In the genomic region with DNA sequence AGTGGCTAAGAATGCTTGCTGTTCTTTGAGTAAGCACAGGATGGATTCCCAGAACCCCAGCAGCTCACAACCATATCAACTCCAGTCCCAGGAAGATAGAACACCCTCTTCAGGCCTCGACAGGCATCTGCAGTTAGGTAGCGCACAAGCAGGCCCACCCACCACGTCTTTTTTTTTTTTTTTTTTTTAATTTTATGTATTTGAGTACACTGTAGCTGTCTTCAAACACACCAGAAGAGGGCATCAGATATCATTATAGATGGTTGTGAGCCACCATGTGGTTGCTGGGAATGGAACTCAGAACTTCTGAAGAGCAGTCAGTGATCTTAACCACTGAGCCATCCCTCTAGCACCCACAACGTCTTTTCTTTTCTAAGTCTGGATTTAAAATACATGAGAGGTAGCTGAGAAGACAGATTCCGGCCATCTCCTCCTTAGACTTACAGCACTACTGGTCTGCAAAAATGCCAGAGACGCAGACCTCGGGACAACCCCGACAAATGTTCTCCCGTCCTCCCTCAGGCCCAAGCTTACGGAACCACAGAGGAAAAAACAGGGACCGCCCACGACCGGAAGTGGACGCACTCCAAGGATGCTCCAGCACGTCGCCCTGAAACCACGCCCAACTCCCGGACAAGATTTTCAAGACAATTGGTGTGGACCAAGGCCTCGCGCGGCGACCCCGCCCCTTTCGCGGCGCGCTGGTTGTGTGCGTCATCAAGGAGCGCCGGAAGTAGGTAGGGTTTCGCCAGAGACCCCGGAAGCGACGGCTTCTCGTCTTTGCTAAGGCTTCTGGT, we compare ENCODE assay signal across 8 mouse cellular contexts. TPM values are rescaled to one million over a fixed set of nuclear protein-coding genes. Genes with fewer than 3 reads are reported as not detected.
A peak's percentile ranks its signal among the peaks of the same experiment; 100 is the strongest.
DNase-seq lines count a peak whose midpoint lies in the region; ATAC-seq and TF ChIP-seq lines count a peak whose summit lies in the region.

A gene (plus strand): TSS at position 714 of the 797 bp plus-strand sequence.

- TF ChIP-seq CTCF in kidney, postnatal 0 days (IDR thresholded peaks at IDR 0.05; ENCODE audit: low read depth), result no peak

- peak within 1 kb of the TSS; percentile 78 for H3K9ac ChIP-seq in heart, embryonic 12.5 days
- H3K9ac ChIP-seq in kidney, postnatal 0 days (ENCODE audit: low read depth, low read length), result peak within 1 kb of the TSS; percentile 69
- peak within 1 kb of the TSS; percentile 67 for H3K9ac ChIP-seq in liver, embryonic 11.5 days (ENCODE audit: low read depth, low read length)
- peak within 1 kb of the TSS; percentile 47; the same call in 1 of the 2 replicates for H3K9ac ChIP-seq in stomach, embryonic 14.5 days (replicated peaks; ENCODE audit: low read depth, low read length)

- H3K27ac ChIP-seq in heart, embryonic 12.5 days (ENCODE audit: poor library complexity, severe bottlenecking), result peak within 1 kb of the TSS; percentile 58
- peak within 1 kb of the TSS; percentile 65; the same call in 1 of the 2 replicates for H3K27ac ChIP-seq in kidney, postnatal 0 days
- peak within 1 kb of the TSS; percentile 17; the same call in 1 of the 2 replicates for H3K27ac ChIP-seq in liver, embryonic 11.5 days (ENCODE audit: low read depth, low read length)
- H3K27ac ChIP-seq in stomach, embryonic 14.5 days (ENCODE audit: low read length), result peak within 1 kb of the TSS; percentile 61; the same call in 1 of the 2 replicates

- peak; percentile 98 for DNase-seq in CD4-positive helper T cell, adult 2 months (ENCODE audit: low read depth, low spot score)
- DNase-seq in brain, embryonic 18.5 days (ENCODE audit: low read depth, low spot score), result peak; percentile 95
- peak; percentile 99 for DNase-seq in kidney, postnatal 0 days (ENCODE audit: low spot score)
- peak; percentile 99 for DNase-seq in liver, embryonic 11.5 days (ENCODE audit: low spot score)
- DNase-seq in naive thymus-derived CD4-positive, alpha-beta T cell, adult 2 months (ENCODE audit: low read depth), result peak; percentile 98

- 3% methylated on average over 35 of the region's 35 CpGs for WGBS in heart, embryonic 12.5 days
- 2% methylated on average over 35 of the region's 35 CpGs for WGBS in kidney, postnatal 0 days
- 2% methylated on average over 35 of the region's 35 CpGs for WGBS in liver, embryonic 11.5 days
- 2% methylated on average over 35 of the region's 35 CpGs for WGBS in stomach, embryonic 14.5 days

- peak within 1 kb of the TSS; percentile 90 for H3K4me2 ChIP-seq in heart, embryonic 12.5 days
- H3K4me2 ChIP-seq in kidney, postnatal 0 days (ENCODE audit: low read length), result peak within 1 kb of the TSS; percentile 85
- peak within 1 kb of the TSS; percentile 74 for H3K4me2 ChIP-seq in liver, embryonic 11.5 days
- H3K4me2 ChIP-seq in stomach, embryonic 14.5 days (replicated peaks; ENCODE audit: low read depth, low read length), result peak within 1 kb of the TSS; percentile 66

- peak within 1 kb of the TSS; percentile 91 for H3K4me3 ChIP-seq in heart, embryonic 12.5 days
- peak within 1 kb of the TSS; percentile 78 for H3K4me3 ChIP-seq in kidney, postnatal 0 days (replicated peaks; ENCODE audit: low read depth, low read length)
- H3K4me3 ChIP-seq in liver, embryonic 11.5 days (ENCODE audit: low read depth, low read length), result peak within 1 kb of the TSS; percentile 82
- H3K4me3 ChIP-seq in stomach, embryonic 14.5 days (ENCODE audit: low read depth, low read length), result peak within 1 kb of the TSS; percentile 59

- H3K36me3 ChIP-seq in heart, embryonic 12.5 days, result peaks cover 5% of the 10 kb centered on the region
- no peaks in the 10 kb centered on the region for H3K36me3 ChIP-seq in kidney, postnatal 0 days (ENCODE audit: insufficient read depth, low read length)
- H3K36me3 ChIP-seq in liver, embryonic 11.5 days (ENCODE audit: control insufficient read depth, insufficient read depth, low read length), result peaks cover 4% of the 10 kb centered on the region; the same call in 1 of the 2 replicates
- H3K36me3 ChIP-seq in stomach, embryonic 14.5 days (ENCODE audit: control insufficient read depth, insufficient read depth, low read length), result no peaks in the 10 kb centered on the region

- peak; percentile 88 for ATAC-seq in erythroid progenitor cell, adult 5-6 weeks (replicated peaks; ENCODE audit: low FRiP score, poor library complexity, severe bottlenecking)
- peak; percentile 98 for ATAC-seq in heart, embryonic 12.5 days (ENCODE audit: insufficient number of reproducible peaks, low FRiP score)
- ATAC-seq in kidney, postnatal 0 days (replicated peaks; ENCODE audit: low FRiP score, low read depth), result peak; percentile 97
- peak; percentile 94 for ATAC-seq in liver, embryonic 11.5 days (replicated peaks; ENCODE audit: low FRiP score)
- peak; percentile 98 for ATAC-seq in stomach, embryonic 14.5 days (ENCODE audit: insufficient number of reproducible peaks, insufficient read depth, low FRiP score, low read depth)

- no peaks in the 10 kb centered on the region for H3K9me3 ChIP-seq in heart, embryonic 12.5 days (replicated peaks)
- no peaks in the 10 kb centered on the region for H3K9me3 ChIP-seq in kidney, postnatal 0 days (replicated peaks; ENCODE audit: low read length)
- no peaks in the 10 kb centered on the region for H3K9me3 ChIP-seq in liver, embryonic 11.5 days (ENCODE audit: control insufficient read depth, low read length)
- H3K9me3 ChIP-seq in stomach, embryonic 14.5 days (ENCODE audit: control insufficient read depth, low read depth, low read length), result no peaks in the 10 kb centered on the region

- H3K4me1 ChIP-seq in heart, embryonic 12.5 days (replicated peaks), result peaks cover 15% of the 10 kb centered on the region
- peaks cover 16% of the 10 kb centered on the region for H3K4me1 ChIP-seq in kidney, postnatal 0 days (replicated peaks; ENCODE audit: insufficient read depth, low read length)
- peaks cover 14% of the 10 kb centered on the region for H3K4me1 ChIP-seq in liver, embryonic 11.5 days (replicated peaks; ENCODE audit: control insufficient read depth, insufficient read depth, low read length)
- H3K4me1 ChIP-seq in stomach, embryonic 14.5 days (ENCODE audit: control insufficient read depth, insufficient read depth, low read length), result peaks cover 14% of the 10 kb centered on the region; the same call in 1 of the 2 replicates

- no peaks in the 10 kb centered on the region for H3K27me3 ChIP-seq in heart, embryonic 12.5 days (replicated peaks)
- H3K27me3 ChIP-seq in kidney, postnatal 0 days (ENCODE audit: insufficient read depth, low read length), result no peaks in the 10 kb centered on the region
- H3K27me3 ChIP-seq in liver, embryonic 11.5 days (replicated peaks; ENCODE audit: control insufficient read depth, insufficient read depth, low read length), result no peaks in the 10 kb centered on the region
- H3K27me3 ChIP-seq in stomach, embryonic 14.5 days (ENCODE audit: control insufficient read depth, insufficient read depth, low read length), result no peaks in the 10 kb centered on the region

RNA-seq across cellular contexts. Expression of the gene that starts here (rescaled TPM):
- 22.7 and 24.7 TPM in 2 replicates for total RNA-seq in erythroid progenitor cell, adult 5-6 weeks (2015; ENCODE audit: low replicate concordance)
- total RNA-seq in erythroid progenitor cell, adult 5-6 weeks (2017; ENCODE audit: low replicate concordance), result 47.1 and 74.4 TPM in 2 replicates
- polyA plus RNA-seq in heart, embryonic 12.5 days (2016; fragmentation: Nextera tagmentation; extraction: Ambion mirVana), result 46.5 and 49.3 TPM in 2 replicates
- 73.2 and 83.9 TPM in 2 replicates for polyA plus RNA-seq in kidney, postnatal 0 days (2015; fragmentation: Nextera tagmentation; extraction: Ambion mirVana)
- polyA plus RNA-seq in liver, embryonic 11.5 days (2014; fragmentation: Nextera tagmentation; extraction: Ambion mirVana), result 73.1 and 78.7 TPM in 2 replicates
- 74.1 and 74.4 TPM in 2 replicates for polyA plus RNA-seq in stomach, embryonic 14.5 days (2014; fragmentation: Nextera tagmentation; extraction: Ambion mirVana)

Comparison
In these comparisons a context has a peak if more than half of its experiments do, and no peak if none do; other contexts are left out.
1. Peak in every context shown above with its lines: DNase-seq, ATAC-seq, H3K4me3 ChIP-seq and H3K27ac ChIP-seq.